Mouse (Mus musculus) thymus, postnatal 0 days (tissue): ENCODE data around the gene Abca3. TPM values are rescaled to one million over a fixed set of nuclear protein-coding genes. Genes with fewer than 3 reads are reported as not detected.

Source experiments
- DNase-seq: peaks from one replicate; pipeline ENCODE4 v3.0.0-alpha.2; 2015; ENCODE audit warnings: low spot score
- polyA plus RNA-seq: library from polyadenylated mRNA; unstranded; fragments of >200 nt; fragmentation: Nextera tagmentation; extraction: Ambion mirVana; gene quantifications from 2 replicates; pipeline ENCODE4 v1.2.1, GENCODE M21; 2015

Gene Abca3
- 5.6 and 8.1 TPM in 2 replicates for polyA plus RNA-seq

GRCm38 (mm10) chr17:24351760-24352357, at the start of gene Abca3:
Gene Abca3 (plus strand): TSS chr17:24351950.
- DNase-seq, result peak; percentile 99

DNA sequence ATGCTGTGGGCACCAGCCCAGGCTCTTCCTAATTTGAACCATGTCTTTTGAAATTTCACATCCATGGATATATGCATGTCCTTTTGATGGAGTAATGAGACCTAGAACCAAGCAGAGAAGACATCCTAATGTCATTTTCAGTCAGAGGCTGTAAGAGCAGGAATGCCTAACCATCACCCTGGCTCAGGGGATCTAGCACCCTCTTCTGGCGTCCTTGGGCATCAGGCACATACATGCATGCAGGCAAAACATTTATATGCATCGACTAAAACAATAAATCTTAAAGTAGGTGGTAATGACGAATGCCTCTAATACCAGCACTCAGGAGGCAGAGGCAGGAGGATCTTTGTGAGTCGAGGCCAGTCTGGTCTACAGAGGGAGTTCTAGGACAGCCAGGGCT, 44.2 kb upstream of the Abca3 start:
- DNase-seq, result peak; percentile 45

DNA sequence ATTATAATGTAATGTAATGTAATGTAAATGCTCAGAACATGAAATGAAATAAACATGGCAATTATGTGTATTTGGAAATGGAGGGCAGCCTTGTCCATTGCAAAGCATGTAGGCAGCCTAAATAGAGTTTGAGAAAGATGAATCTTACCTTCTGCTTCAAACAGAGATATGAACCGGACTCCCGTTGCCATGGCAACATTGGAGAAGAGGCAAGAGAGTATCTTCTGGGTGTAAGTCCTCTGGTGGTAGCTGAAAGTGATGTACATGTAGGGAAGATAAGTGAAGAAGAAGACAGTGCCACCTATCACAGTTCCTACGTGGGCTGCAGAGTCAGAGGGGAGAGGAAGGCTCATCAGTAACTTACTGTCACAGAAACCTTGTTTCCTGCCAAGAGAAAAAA, 30.9 kb upstream of the Abca3 start:
- DNase-seq, result no peak

DNA sequence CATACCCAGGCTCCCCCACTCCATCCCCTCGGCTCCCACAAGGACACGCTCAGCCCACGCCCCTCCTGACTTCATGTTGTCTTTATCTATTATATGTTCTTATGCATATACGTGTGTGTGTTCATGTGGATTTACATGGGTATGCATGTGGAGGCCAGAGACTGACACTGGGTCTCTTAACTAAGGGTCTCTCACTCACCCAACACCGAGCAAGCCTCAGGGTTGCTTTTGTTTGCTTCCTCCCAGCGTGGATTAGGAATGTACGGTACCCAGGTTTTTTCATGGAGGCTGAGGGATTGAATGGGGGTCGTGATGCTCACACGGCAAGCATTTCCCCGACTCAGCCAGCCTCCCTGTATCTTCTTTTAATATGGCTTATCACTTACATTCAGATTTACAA, 26.7 kb upstream of the Abca3 start:
- no peak for DNase-seq

DNA sequence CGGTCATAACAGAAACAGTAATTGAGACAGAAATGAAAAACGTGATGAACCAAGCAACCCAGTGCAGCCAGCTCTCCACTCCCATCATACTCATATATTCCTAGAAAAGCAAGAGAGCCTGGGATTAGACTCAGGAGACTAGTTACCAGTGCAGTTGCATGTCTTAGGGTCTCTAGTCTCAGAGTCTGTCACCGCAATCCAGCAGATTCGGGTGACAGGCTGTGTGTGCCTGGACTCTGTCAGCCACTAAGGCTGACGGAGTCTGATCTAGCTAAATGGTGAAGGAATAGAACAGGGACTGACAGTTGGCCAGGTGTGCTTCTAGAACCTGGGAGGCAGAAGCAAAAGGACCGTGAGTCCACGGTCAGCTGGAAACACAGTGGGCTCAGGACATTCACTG, 24.1 kb upstream of the Abca3 start:
- no peak for DNase-seq

DNA sequence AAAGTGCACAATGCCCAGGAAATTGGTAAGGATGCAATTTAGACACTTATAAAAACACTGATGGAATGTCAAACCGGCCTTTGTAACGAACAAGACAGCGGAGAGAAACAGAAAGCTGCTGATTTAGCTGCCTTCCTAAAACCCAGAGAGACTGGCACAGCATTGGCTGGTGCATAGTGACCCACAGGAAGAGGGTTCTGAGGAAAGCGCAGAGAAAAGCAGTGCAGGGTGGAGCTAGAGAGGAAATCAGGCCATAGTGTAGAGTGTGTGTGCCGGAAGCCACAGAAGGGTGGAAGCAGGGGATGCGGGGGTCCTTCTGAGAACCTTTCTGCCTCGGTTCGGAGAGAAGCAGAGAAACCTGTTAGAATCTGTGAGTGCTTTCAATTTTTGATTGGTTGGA, 7.1 kb upstream of the Abca3 start:
- peak; percentile 67 for DNase-seq

DNA sequence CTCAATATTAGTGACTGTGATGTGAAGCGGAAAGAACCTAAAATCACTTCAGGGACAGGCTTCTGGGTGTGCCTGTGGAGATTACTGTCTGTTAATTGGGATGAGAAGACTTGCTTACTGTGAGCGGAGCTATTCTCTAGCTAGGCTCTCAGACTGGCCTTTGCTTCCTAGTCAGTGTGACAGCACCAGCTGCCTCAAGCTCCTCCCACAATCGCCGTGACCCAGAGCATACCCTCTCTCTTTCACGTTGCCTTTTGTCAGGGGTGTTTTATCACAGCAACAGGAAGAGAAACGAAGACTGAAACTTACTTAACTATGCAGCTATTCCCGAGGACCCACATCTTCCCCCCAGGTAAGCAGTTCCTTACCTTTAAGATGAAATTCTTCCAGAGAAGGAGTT, 4.9 kb upstream of the Abca3 start:
- no peak for DNase-seq

- DNase-seq, result no peak
Measured at GRCm38 (mm10) chr17:24349176-24349575, 2.6 kb upstream of the Abca3 start.

DNA sequence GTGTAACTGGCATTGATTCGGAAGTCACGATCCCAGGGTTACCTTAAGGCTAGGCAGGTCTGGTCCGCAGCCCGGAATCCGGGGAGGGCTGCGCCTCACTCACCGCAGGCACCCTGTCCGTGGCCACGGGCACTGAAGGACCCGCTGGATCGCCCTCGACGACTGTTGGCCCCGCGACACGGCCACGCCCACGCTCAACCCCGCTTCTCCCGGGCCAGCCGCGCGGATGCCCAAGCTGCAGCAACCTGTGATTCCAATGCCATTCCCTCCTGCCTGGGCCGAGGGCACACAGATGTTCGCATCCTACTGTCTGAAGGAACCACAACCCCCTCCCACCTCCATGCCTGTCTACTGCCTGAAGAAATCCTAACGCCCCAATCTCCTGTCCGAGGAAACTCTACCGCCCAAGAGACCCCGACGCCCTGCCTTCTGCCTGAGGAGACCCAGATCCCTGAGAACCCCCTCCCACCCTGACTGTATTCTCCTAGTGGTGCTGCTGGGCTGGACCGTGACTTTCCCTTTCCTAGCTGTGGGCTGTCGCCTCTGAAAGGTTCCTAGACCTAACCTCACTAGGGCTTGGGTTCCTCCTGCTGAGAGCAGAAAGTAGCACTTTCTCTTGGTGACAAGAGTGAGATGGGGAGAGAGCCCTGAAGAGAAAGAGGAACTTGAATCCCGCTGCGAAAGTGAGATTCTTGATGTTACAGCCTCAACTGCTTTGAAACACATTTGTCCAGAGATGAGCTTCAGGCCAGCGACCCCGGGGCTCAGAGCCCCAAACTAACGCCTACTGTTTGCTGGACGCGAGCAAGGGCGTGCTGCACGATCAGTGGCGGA, 607 bp upstream of the Abca3 start, which contains the start of gene Abca17:
Gene Abca17, minus strand, starts transcription at position 143 of the 834 bp plus-strand sequence.
- no peak for DNase-seq

DNA sequence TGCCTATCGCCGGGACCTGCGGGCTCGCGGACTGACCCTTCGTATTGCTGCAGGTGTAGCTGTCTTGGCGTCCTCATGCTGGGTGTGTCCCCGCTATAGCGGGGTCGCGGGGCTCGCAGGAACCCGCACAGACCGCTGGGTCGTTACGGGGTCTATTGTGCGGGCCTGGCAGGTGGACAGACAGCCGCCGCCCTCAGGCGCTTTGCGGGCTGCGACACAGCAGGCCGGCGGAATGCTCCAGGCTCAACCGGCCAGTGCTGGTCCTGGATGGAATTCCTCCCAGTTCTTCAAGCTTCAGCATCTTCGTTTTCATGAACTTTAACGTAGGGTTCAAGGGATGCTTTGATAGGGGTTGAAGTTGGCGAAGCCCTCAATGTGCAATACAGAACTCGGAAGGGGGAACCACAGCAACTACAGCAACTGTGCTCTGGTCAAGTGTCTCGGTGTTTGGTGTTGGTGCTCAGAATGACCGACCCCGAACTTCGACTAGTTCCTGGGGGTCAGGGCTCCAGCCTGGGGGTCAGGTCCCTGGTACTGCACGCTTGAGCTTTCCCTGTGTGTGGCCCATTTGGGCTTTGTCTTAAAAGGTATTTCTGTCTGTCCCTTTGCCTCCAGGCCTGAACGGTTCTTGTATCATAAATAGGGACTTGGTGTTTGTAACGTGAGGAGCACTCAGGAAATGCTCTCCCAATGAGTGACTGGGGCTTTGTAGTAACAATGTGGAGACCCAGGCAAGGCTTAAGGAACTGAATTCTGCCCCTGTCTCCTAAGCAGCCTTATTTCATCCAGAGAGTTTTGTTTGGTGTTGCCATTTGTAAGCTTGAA, 832 bp downstream of the Abca3 start:
- no peak for DNase-seq

GRCm38 (mm10) chr17:24353960-24354359, 2.2 kb downstream of the Abca3 start:
- no peak for DNase-seq

DNA sequence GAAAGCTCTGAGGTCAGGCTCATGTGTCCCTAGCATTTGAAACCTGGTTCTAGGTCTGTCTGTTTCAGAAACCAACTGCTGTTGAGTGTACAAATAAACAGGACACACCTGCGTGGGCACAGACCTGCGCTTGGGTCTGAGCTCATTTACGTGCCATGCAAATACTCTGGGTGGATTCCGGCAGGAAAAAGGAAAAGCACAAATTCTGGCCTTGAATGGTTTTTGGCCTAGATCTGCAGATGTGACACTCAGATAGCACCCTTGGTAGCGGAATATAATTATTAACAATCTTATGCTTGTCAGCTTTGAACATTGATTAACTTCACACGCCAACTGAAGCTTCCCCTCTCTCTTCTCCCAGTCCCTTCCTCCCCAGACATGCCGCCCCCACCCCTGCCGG, 3.5 kb downstream of the Abca3 start:
- no peak for DNase-seq

DNA sequence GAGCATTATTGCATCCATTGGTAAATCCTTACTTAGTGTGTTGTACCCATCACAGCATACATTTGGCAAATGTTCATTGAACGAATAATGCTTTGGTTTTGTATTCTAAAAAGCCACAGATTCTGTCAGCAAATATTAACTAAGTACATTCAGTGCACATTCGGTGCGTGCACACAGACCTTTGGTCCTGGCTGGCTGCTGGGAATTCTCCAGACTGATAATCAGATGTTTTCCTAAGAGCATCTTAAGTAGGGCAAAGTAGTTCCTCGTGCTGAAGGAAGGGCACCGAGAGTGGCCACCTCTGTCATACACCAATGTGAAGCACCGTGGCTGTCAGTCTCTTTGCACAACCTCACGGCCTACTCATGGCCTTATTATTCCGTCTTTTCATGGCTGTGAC, 7.3 kb downstream of the Abca3 start:
- no peak for DNase-seq

GRCm38 (mm10) chr17:24359903-24360302, 8.2 kb downstream of the Abca3 start:
- DNase-seq, result no peak

DNA sequence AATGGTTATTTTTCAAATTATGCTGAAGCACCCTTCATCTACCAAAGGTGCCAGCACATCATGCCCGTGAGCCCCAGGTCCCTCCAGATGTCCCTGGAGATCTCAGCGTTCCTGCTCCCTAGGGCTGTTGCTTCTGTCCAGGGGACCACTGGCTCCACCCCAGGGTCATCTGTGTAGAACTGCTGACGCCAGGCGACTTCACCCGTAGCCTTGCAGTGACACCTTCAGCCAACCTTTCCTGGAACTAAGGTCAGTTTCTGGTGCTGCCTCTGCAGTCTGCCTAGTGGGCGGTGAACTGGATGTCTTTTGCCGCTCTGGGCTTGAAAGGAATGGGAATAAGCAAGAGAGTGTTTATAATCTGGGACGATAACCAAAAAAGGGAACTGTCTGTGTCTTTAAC, 9.1 kb downstream of the Abca3 start:
- DNase-seq, result no peak

GRCm38 (mm10) chr17:24361291-24361690, 9.5 kb downstream of the Abca3 start:
- no peak for DNase-seq

- DNase-seq, result no peak
Measured at GRCm38 (mm10) chr17:24362527-24362926, 10.8 kb downstream of the Abca3 start.

DNA sequence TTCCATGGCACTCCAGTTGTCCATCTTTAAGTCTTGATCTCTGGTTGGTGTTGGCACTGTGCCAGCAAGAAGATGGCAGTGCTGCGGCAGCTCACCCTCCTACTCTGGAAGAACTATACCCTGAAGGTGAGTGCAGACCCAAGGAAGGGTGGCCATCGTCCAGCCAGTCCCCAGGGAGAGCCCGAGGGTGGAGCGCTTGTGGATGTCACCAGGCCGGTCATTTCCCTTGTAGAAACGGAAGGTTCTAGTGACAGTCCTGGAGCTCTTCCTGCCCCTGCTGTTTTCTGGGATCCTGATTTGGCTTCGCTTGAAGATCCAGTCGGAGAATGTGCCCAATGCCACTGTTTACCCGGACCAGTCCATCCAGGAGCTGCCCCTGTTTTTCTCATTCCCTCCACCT, 12.7 kb downstream of the Abca3 start:
- no peak for DNase-seq

DNA sequence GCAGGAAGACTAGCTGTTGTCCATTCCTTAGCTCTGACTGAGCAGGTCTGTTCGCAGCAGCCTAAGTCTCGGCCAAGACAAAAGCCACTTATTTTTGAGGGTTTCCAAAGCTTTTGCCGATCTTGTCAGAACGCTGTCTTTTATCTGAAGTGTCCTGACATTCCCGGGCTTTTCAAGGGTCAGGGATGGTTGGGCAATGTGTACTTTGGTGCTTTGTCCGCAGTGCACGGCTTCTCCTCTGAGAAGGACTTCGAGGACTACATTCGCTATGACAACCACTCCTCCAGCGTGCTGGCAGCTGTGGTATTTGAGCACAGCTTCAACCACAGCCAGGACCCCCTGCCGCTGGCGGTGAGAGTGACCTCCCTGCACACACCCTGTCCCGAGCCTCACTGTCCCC, 14.1 kb downstream of the Abca3 start:
- no peak for DNase-seq

DNA sequence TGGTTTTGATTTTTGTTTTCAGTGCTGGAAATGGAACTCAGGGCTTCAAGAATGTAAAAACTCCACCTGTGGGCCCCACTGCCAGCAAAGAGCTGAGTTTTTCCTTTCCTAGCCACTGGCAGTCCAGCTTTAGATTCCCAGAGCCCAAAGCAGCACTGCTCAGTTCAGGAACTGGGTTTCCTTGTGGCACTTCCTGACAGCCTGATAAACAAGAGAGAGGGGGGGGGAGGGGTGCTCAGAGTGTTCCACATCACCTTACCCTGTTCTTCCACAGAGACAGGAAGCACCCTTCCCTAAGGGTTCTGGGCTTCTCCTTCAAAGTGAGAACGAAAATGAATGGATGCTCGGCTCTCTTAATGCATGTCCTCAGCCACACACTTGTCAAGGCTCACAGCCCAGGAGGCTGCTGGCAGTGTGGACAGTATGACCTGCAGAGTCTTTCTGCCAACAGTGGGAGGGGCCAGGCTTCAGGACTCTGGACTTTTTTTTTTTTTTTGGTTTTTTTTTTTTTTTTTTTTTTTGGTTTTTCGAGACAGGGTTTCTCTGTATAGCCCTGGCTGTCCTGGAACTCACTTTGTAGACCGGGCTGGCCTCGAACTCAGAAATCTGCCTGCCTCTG, 23.5 kb downstream of the Abca3 start:
- no peak for DNase-seq

- DNase-seq, result no peak
Measured at GRCm38 (mm10) chr17:24375886-24376285, 24.1 kb downstream of the Abca3 start.

DNA sequence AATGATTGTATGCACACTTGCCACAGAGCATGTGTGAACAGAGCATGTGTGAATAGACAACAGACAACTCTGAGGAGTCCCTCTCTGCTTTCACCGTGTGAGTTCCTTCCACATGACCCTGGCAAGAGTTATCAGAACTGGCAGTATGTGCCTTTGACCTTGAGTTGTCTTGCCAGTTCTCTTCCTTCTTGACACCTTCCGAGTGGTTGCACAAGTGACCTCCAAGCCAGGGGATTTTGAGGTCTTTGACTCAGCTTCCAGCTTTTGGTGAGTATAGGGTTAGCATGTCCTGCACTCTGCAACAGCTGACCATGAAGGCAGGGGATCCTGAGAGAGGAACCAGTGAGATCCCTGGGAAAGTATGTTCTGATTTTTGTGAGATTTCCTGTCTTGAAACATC, 26.7 kb downstream of the Abca3 start:
- no peak for DNase-seq
